Comparison of ENCODE assay signal across 8 mouse cellular contexts in the genomic region with DNA sequence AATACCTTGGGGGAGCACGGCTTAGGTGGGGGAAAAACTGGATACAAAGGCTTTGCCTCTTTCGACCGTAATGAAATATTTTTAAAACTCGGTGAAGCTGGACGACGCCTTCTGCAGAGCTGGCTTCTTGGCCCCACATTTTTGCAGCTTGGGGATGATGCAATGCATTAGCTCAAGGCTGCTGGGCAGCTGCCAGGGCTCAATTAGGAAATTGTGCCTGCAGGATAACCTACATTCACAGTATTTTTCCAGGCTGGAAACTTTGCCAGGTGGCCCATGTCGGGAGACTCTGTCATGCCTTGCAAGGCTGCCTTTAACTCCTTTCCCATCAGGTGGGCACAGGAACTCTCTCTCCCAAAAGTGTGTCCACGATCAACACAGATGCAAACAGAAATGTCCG. TPM values are rescaled to one million over a fixed set of nuclear protein-coding genes. Genes with fewer than 3 reads are reported as not detected.
DNase-seq lines count a peak whose midpoint lies in the region; ATAC-seq and TF ChIP-seq lines count a peak whose summit lies in the region.

No protein-coding gene starts in this region.

- no peaks in the 10 kb centered on the region for H3K9me3 ChIP-seq in intestine, embryonic 16.5 days (ENCODE audit: control insufficient read depth, low read length)

- intact Hi-C loops in gastrocnemius, adult 2 months (cut with DNase I): no loop called here

- H3K36me3 ChIP-seq in intestine, embryonic 16.5 days (ENCODE audit: control insufficient read depth, insufficient read depth, low read length): no peaks in the 10 kb centered on the region

- H3K4me3 ChIP-seq in gastrocnemius, adult 2 months: no peak overlapping the region
- H3K4me3 ChIP-seq in intestine, embryonic 16.5 days (ENCODE audit: low read length): no peak overlapping the region

- no peak overlapping the region for H3K9ac ChIP-seq in intestine, embryonic 16.5 days (ENCODE audit: low read depth, low read length)

- H3K4me2 ChIP-seq in intestine, embryonic 16.5 days (ENCODE audit: low read depth, low read length): no peak overlapping the region

- 52% methylated on average over 9 of the region's 9 CpGs for WGBS in intestine, embryonic 16.5 days

- peak overlapping the region; percentile 78 for H3K27ac ChIP-seq in gastrocnemius, adult 2 months
- H3K27ac ChIP-seq in intestine, embryonic 16.5 days (ENCODE audit: low read length): peak overlapping the region; percentile 23

- no peak for TF ChIP-seq CTCF in gastrocnemius, adult 2 months (IDR thresholded peaks at IDR 0.05)

- H3K27me3 ChIP-seq in intestine, embryonic 16.5 days (replicated peaks; ENCODE audit: control insufficient read depth, insufficient read depth, low read length): no peaks in the 10 kb centered on the region; the same call in 1 of the 2 replicates

- H3K4me1 ChIP-seq in intestine, embryonic 16.5 days (ENCODE audit: control insufficient read depth, insufficient read depth, low read length): peaks cover 12% of the 10 kb centered on the region

- peak; percentile 63 for DNase-seq in layer of hippocampus, adult 9-11 months
- DNase-seq in layer of hippocampus, adult 18-20 months (ENCODE audit: low spot score in 2 of 2): no peak
- peak; percentile 87 for DNase-seq in adrenal gland, adult 8-10 months
- DNase-seq in gastrocnemius, adult 2 months: peak; percentile 87
- peak; percentile 87 to 90 for DNase-seq in lung, postnatal 4 days
- no peak for DNase-seq in thymus, postnatal 36 days
- no peak for DNase-seq in B cell, adult 2 months

- ATAC-seq in intestine, embryonic 16.5 days: peak; percentile 37

RNA-seq across cellular contexts. Expression of a gene that starts 6.4 kb away (rescaled TPM):
- 100 to 1,000 TPM; 235 to 245 TPM for total RNA-seq in layer of hippocampus, adult 18-20 months (2021)
- 100 to 1,000 TPM; 138 to 170 (median 166) TPM for total RNA-seq in adrenal gland, adult 8-10 months (2022)
- 10 to 100 TPM; 52.3 to 52.8 TPM for total RNA-seq in gastrocnemius, adult 2 months (2021)
- 28.5 and 29.5 TPM in 2 replicates for polyA plus RNA-seq in intestine, embryonic 16.5 days (2015; fragmentation: Nextera tagmentation; extraction: Ambion mirVana)

Comparison
In these comparisons a context has a peak if more than half of its experiments do, and no peak if none do; other contexts are left out.
1. DNase-seq: peak in layer of hippocampus, adult 9-11 months (single experiment), adrenal gland, adult 8-10 months (single experiment), gastrocnemius, adult 2 months (single experiment) and lung, postnatal 4 days (2 of 2); none in layer of hippocampus, adult 18-20 months (0 of 2), thymus, postnatal 36 days (0 of 2) and B cell, adult 2 months (0 of 2).